Mouse (Mus musculus): ENCODE results near the gene Ablim1.

Gene Ablim1

DNA sequence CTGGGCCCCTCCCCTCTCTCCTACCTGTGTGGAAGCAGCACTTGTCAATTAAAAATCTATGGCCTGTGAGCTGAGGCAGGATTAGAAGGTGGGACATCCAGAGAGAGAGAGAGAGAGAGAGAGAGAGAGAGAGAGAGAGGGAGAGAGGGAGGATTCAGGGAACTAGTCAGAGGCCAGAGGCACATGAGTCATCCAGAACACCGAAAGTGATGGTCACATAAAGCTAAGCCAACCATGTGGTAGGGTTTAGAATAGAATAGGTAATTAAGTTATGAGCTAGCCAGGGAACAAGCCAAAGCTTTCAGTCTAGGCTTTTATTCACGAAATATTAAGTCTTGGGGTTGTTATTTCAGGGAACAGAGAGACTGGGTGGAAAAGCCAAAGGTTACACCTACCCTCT lies 10.1 kb downstream of the Ablim1 start:
- no peak for DNase-seq (ENCODE audit: low read depth, low spot score)

GRCm38 (mm10) chr19:57301961-57302395 lies 12.7 kb downstream of the Ablim1 start:
- DNase-seq (ENCODE audit: low read depth, low spot score) = no peak

DNA sequence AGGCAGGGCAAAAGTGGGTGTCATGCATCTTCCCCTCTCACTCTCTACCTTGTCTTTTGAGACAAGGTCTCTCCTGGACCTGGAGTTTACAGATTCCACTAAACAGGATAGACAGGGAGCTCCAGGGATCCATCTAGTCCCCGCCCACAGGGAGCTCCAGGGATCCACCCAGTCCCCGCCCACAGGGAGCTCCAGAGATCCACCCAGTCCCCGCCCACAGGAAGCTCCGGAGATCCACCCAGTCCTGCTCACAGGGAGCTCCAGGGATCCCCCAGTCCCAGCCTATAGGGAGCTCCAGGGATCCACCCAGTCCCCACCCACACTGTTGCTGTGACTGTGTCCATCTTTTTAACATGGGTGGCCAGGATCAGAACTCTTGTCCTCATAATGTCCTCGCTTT lies 16.7 kb downstream of the Ablim1 start:
- no peak for DNase-seq (ENCODE audit: low read depth, low spot score)

- no peak for DNase-seq (ENCODE audit: low read depth, low spot score)
Observed at GRCm38 (mm10) chr19:57297447-57297846, 17.3 kb downstream of the Ablim1 start.

DNA sequence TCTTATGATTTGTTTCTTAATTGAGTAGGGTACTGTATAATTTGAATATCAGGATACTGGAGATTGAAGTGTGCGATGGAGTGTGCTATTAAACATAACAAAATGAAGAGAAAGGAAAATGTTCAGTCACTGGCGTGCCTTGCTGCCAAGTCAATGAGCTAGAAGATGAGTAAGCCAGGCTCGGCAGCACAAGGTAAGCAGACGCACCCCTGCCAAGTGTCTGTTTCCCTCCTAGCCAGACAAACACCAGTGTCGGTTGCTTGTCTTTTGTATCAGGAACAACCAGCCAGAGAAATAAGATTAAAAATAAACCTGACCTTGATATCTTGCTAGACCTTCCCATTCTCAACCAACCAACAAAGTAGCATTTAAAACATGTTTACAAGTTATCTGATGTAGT lies 18.2 kb downstream of the Ablim1 start:
- no peak for DNase-seq (ENCODE audit: low read depth, low spot score)

DNA sequence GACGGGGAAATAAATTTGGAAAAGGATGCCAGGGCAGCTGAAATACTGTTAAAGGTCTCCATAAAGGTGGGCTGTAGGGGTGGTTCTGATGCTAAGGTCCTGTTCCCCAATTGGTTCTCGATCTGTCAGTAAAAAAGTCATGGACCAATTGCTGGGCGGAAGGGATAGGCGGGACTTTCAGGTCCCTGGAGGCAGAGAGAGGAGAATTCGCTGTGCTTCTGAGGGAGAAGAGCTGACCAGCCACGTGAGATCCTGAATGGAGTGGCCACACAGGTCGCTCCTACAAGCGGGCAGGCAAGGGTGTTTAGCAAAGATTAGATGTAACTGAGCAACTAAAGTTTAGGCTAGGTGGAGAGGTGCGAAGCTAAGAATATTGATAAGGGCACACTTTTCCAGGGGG lies 19.2 kb downstream of the Ablim1 start:
- DNase-seq (ENCODE audit: low read depth, low spot score) = no peak

DNA sequence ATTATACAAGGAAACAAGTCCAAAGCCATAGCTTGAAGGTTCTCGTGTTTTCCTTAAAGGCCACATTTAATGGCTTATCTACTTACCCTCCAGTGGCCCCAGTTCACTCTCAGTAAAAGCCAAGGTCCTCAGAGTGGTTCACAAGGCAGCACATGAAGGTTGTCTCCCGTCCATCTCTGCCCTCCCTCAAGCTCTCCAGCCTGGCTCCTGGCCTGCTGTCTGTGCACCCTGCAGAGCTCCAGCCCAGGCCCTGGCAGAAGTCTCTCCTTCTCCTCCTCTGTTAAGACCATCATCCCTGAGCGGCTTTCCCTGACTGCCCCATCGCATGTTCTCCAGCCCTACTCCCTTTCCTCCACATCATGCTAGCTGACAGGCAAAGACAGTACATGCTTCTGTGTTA lies 20.4 kb downstream of the Ablim1 start:
- no peak for DNase-seq (ENCODE audit: low read depth, low spot score)

DNA sequence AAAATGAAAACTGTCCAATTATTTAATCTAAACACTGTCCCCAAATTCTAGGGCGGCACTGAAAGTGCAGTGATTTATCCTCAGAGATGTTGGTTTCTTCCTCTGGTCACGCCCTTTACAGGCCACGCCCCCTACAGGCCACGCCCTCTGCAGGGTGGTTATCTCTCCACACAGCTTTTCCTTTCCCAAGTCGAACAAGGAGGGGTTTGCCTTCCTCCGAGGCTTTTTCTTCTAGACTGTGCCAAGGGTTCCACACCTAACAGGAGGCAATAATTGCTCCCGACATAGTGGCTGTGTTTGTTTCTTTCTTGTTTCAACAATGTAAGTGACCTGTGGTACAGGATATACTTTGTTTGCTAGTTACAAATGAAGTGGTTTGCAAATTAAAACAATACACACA lies 21.0 kb downstream of the Ablim1 start:
- DNase-seq (ENCODE audit: low read depth, low spot score) = no peak

DNA sequence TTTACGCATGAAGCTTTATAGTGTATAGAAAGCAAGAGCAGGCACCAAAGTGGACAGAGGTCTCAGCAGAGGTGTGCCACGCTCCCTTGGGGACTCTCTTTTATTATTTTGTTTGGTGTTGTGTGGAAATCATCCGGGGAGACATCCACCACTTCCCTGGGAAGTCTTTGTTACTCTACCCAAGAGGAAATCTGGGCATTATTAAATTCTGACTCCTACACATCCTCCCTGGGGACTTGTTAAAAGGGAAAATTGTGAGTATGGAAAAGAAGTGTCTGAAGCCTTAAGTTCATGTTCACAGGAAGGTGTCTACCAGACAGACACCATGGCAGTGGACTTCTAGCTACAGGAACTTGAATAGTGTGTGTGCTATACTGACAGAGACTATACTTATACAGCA lies 31.4 kb downstream of the Ablim1 start:
- DNase-seq (ENCODE audit: low read depth, low spot score) = no peak

DNA sequence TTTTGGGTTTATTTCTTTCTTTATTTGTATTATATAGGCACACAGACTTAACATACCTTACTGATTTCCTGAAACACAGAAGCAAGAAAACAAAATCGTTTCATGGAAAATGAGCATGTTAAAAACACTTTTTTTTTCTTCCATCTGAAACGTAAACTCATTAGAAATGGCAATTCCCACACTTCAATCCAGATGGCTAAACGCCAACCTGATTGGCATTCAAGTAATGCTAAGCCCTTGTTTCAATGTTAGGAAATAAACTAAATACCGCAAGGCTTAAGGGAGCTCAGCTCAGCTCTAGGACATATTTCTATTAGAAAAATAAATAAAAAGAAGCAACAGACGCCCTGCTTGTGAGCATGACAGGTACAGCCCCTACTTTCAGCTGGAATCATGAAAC lies 32.1 kb downstream of the Ablim1 start:
- DNase-seq (ENCODE audit: low read depth, low spot score) = no peak

DNA sequence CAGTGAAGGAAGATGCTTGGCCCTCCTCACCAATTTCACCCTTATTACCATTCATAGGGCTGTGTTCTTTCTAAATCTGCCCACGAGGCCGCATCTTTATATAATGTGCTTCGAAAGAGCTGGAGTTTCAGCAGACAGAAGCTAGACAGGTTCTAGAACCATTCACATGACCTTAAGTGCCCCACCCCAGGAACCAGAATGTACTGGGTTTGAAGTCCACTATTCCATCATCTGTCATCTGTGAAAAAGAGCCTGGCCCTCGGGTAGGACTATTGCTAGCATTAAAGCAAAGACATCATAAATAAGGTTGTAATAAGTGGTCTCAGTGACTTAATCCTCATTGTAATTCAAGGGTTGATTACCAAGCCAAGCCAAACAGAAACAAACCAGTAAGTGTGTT lies 35.1 kb downstream of the Ablim1 start:
- no peak for DNase-seq (ENCODE audit: low read depth, low spot score)

DNA sequence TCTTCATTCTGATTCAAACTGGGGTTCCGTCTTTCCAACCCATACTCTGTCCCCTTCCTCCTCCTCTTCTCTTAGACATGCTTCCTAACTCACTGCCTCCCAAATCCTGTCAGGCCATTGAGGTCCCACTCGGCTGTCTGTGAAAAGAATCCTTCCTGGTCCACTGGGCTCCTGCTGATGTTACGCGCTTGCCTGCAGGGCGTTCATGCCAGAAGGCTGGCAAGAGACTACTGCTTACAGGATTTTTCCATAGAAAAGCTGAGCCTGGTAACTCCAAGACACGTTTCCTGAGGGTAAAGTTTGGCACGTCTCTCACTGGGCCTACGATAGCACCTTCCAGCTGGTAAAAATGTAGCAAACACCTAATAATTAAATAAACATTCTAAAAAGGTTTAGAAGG lies 36.5 kb downstream of the Ablim1 start:
- DNase-seq (ENCODE audit: low read depth, low spot score) = no peak

DNA sequence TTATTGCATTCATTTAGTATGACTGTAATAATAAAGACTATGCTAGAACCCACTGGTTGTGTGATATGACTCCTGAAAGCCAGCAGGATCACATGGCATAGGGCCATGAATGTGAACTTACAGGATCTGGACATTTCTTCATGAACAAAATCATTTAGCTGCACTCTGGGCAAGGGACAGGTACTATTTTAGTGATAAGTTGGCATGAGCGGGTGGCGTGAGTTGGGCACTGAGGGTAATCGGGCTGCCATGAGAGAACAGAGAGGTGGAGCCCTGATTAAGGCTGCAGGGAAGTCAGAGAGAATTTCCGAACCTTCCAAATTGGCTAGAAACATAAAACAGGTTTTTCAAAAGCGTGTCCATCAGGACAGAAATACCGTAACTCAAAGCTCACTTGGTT lies 37.7 kb downstream of the Ablim1 start:
- DNase-seq (ENCODE audit: low read depth, low spot score) = no peak

DNA sequence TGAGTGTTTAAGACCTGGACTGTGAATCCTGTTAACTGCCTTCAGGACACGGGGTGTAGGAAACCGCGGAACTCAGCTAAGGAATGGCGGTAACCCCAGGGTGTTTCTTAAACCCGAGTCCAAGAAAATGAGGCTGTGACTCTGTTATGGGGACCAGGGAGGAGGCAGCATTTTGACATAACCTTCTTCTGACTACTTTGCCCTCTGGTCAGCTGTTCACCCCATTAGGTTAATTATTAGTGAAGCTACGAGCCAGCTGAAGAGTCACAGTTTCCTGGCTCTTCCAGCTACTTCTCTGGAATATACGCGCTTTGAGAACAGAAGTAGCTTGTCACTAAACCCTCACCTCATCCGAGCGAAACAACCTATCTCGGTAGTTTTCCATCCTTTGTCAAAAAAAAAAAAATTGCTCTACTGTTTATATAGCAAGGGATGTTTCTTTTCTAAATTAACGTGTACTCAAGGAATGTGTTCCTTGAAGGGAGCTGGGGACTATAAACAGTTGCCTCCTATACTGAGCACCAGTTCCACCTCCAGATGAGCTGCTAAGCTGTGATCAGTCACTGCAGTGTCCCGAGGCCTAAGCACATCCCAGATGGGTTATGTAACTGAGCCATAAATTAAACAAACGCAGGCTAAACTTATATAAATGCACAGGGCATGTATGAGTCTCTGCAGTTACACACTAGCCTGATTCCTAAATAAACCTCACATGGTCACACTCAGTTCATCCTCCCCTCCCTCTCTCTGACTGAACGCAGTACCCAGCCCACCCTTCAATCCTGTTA lies 39.4 kb downstream of the Ablim1 start:
- DNase-seq (ENCODE audit: low read depth, low spot score) = no peak

- no peak for DNase-seq (ENCODE audit: low read depth, low spot score)
Observed at GRCm38 (mm10) chr19:57274717-57275116, 40.0 kb downstream of the Ablim1 start.

GRCm38 (mm10) chr19:57274286-57274685 lies 40.4 kb downstream of the Ablim1 start:
- DNase-seq (ENCODE audit: low read depth, low spot score) = no peak

DNA sequence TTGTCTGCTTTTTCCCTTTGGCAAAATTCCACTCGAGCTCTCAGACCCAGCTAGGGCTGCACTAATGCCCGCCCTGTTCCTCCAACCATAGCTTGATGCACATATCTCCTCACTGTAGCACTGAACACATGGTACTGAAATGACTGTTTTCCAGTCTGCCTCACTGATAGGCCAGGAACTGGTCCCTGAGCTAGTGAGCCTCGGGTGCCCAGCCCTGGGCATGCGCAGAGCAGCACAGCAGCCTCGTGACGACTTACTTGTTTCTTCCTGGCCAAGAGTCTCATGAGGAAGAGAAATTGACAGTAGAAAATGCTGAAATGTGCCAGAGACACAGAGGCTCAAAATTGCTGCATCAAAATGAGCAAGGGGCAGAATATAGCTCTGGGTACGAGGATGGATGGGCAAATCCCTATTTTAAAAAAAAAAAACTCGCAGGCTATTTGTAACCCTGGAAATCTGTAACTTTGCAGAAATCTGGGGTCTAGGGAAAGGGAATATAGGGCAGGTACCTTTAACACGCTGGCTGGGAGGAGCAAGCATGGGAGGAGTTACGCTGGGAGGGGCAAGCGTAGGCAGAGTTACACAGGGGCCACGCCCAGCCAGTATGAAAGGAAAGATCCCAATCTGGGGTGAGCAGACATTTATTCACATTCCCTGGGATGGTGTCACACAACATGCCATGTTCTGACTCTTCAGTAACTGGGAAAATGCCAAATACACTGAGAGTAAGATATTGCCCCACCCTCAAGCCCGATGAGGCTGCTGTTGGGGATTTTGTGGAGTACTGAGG lies 41.7 kb downstream of the Ablim1 start:
- no peak for DNase-seq (ENCODE audit: low read depth, low spot score)

- DNase-seq (ENCODE audit: low read depth, low spot score) = no peak
Observed at GRCm38 (mm10) chr19:57271757-57272156, 43.0 kb downstream of the Ablim1 start.

DNA sequence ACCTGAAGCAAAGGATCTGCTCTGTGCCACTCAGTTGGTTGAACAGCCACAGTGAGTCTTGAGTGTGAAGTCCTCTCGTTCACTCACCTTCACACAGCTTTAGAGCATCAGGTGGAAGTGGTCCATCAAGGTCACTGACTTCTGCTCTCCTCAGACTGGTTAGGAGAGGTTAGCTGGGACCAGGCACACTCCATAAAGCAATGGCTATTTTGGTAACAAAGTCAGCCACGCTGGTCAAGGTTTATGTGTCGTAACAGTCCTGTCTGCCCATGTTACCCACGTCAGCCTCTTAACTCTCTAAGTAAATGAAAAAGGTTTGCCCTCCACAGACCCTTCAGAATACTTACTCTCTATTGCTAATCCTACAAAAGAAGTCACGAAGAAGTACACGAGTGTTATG lies 44.0 kb downstream of the Ablim1 start:
- no peak for DNase-seq (ENCODE audit: low read depth, low spot score)

- no peak for DNase-seq (ENCODE audit: low read depth, low spot score)
Observed at GRCm38 (mm10) chr19:57269791-57270190, 44.9 kb downstream of the Ablim1 start.

DNA sequence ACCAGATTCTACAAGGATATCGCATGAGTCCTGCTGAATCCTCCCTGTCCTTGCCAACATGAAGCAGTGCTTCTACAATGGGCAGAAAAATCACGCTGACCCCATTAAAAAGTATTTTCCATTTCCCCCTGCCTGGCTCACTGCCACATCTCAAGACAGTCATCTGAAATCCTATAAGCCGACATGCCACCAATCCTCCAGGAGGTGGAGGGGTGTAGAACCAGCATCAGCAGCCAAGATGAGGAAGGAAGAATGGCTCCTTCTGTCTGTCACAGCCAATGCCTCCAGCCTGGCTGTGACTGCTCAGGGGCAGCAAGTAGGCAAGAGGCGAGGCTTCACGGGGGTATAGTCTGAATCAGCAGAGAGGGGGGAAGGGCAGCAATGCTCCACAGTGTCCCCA lies 47.2 kb downstream of the Ablim1 start:
- no peak for DNase-seq (ENCODE audit: low read depth, low spot score)

DNA sequence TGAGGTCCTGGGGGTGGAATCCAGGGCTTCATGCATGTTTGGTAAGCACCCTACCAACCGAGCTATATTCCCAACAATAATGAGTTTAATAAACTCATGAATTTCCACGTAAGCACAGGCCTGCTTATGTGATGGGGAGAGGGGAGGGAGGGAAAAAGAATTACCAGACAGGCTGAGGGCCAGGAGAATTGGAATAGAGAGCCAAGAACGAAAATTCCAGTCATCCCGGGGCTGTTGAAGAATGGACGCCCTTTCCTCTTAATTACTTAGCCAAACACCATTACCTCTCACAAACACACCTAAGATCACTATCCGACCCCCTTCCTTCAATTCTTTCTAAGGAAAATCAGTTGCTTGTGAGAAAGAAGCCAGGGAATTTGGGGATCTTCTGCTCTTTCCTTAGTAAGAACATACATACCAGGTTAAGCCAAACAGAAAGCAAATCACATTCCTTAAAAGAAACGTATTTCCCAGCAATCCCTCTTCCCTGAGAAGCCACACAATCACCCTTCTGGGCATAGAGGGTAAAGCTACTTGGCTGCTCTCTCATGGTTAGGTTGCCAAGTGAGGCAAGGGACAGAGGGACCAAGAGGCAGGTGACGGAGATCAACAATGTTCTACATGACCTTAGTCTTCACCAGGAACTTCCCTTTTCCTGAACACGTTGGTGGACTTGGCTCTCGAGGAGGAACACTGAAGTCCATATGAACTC lies 48.2 kb downstream of the Ablim1 start:
- DNase-seq (ENCODE audit: low read depth, low spot score) = no peak
